ENCODE assay signal across 7 mouse cellular contexts in genomic region chr13:14649301-14649700, GRCm38 (mm10). TPM values are rescaled to one million over a fixed set of nuclear protein-coding genes. Genes with fewer than 3 reads are reported as not detected.
DNase-seq lines count a peak whose midpoint lies in the region; ATAC-seq lines count a peak whose summit lies in the region.

No protein-coding gene starts in this region.

- DNase-seq in kidney, postnatal 4 days = peak; percentile 12 to 17
- DNase-seq in kidney, adult 18-20 months = no peak
- DNase-seq in CD4-positive, CD25-positive, alpha-beta regulatory T cell, adult 2 months (ENCODE audit: low read depth, low spot score) = peak; percentile 58
- DNase-seq in Muller cell, postnatal 12 days (ENCODE audit: inconsistent ontology term) = peak; percentile 22
- peak; percentile 59 for DNase-seq in induced T-regulatory cell, adult 2 months (ENCODE audit: low read depth)

- ATAC-seq in erythroblast, adult 5-6 weeks (replicated peaks; ENCODE audit: low FRiP score, poor library complexity, severe bottlenecking) = no peak
- no peak for ATAC-seq in monocyte, adult 5-6 weeks (replicated peaks; ENCODE audit: insufficient number of reproducible peaks, low FRiP score, low TSS enrichment, poor library complexity, severe bottlenecking)

RNA-seq across cellular contexts. Expression of gene AW209491, which starts 19.3 kb away (rescaled TPM):
- 2.5 and 4.6 TPM in 2 replicates for total RNA-seq in erythroblast, adult 5-6 weeks (2015; ENCODE audit: low replicate concordance)
- total RNA-seq in erythroblast, adult 5-6 weeks (2017; ENCODE audit: low replicate concordance) = 5.5 and 9.2 TPM in 2 replicates
- total RNA-seq in monocyte, adult 5-6 weeks (2017) = 3.8 to 8.8 TPM (median 5.2 TPM) in 3 replicates

RNA-seq across cellular contexts. Expression of gene Psma2, which starts 36.3 kb away (rescaled TPM):
- total RNA-seq in erythroblast, adult 5-6 weeks (2015; ENCODE audit: low replicate concordance) = 55.8 and 61.5 TPM in 2 replicates
- 34.4 and 71.8 TPM in 2 replicates for total RNA-seq in erythroblast, adult 5-6 weeks (2017; ENCODE audit: low replicate concordance)
- 97.1 to 190 TPM (median 152 TPM) in 3 replicates for total RNA-seq in monocyte, adult 5-6 weeks (2017)

RNA-seq across cellular contexts. Expression of gene Mrpl32, which starts 36.3 kb away (rescaled TPM):
- total RNA-seq in erythroblast, adult 5-6 weeks (2015; ENCODE audit: low replicate concordance) = 20.8 and 31.1 TPM in 2 replicates
- 22.6 and 24.1 TPM in 2 replicates for total RNA-seq in erythroblast, adult 5-6 weeks (2017; ENCODE audit: low replicate concordance)
- total RNA-seq in monocyte, adult 5-6 weeks (2017) = 66.2 to 102 TPM (median 90.5 TPM) in 3 replicates
